Mouse (Mus musculus): ENCODE results near the gene Wdr91. TPM values are rescaled to one million over a fixed set of nuclear protein-coding genes. Genes with fewer than 3 reads are reported as not detected.

Wdr91 gene
- 10 to 100 TPM; 19.1 to 22.7 TPM for total RNA-seq (2021)

DNA sequence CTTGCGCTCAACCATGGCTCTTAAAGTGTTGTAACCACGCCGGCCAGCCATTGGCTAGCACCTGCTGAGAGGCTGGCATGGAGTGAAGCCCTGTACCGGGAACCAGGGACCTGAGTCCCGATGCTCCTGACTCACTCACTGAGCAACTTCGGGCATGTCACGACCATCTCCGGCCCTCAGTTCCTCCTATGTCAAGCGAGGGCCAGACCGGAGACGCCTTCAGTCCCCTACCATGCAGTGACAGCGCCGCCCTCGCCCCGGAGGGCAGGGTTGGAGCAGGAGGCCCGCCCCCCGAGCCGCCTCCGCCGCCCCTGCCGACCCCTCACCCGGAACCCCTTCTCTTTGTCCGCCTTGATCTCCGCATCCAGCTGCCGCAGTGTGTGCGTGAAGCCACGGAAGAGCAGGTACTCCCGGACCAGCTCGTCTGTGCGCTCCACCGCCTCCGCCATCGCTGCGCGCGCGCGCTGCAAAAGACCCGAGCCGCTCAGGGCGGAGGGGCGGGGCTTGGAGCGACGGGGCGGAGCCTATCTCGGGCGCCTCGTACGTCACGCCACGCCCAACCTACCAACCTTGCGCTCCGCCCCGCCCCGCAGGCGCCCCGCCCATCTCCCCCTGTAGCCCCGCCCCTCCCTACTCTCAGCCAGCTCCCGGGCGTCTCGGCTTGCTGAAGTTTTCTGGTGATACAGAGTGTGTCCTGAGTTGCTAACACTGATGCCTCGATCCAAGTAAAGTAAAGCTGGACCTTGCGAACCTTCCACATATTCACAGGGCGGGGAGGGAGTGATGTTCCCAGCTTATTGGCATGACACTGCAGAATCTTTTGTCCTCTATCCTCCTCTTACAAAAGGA, at the start of gene Wdr91:
Gene Wdr91, minus strand, starts transcription at position 506 of the 849 bp plus-strand sequence.
- DNase-seq: peak; percentile 97

DNA sequence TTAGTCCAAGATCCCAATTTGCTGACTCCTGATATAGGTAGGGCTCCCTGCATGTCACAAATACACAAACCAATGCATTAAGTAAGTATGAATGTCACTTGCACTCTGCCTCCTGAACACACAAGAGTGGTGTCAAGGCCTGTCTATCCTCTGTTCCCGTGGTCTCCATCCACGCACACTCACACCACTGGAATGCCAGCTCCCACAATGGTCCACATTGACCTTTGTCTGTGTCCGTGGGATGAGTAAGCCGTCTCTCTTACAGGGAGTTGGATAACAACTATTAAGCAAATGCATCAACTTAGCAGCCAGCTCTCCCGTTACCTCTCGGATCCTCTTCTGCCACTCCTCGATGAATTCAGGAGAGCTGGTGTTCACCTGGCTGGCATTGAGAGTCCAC, 48.5 kb upstream of the Wdr91 start:
- DNase-seq: no peak

DNA sequence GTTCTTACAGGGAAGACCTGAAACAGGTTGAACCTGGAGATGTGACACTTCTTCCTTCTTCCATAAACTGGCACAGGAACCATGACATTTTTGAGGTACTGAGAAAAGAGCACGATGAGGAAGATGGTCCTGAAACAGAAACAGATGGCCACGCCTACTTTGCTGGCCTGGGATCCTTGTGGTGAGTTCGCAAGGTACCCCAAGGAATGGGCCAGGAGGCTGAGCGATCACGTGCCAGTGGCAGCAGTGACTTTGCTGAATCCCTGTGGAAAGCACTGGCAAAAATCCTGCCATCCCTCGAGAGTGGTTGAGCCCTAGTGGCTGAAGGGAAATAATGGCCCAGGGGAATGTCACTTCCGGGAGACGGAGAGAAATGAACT, 45.2 kb upstream of the Wdr91 start:
- DNase-seq: no peak

GRCm38 (mm10) chr6:34954926-34955861, 44.5 kb upstream of the Wdr91 start:
- DNase-seq: peak; percentile 18

DNA sequence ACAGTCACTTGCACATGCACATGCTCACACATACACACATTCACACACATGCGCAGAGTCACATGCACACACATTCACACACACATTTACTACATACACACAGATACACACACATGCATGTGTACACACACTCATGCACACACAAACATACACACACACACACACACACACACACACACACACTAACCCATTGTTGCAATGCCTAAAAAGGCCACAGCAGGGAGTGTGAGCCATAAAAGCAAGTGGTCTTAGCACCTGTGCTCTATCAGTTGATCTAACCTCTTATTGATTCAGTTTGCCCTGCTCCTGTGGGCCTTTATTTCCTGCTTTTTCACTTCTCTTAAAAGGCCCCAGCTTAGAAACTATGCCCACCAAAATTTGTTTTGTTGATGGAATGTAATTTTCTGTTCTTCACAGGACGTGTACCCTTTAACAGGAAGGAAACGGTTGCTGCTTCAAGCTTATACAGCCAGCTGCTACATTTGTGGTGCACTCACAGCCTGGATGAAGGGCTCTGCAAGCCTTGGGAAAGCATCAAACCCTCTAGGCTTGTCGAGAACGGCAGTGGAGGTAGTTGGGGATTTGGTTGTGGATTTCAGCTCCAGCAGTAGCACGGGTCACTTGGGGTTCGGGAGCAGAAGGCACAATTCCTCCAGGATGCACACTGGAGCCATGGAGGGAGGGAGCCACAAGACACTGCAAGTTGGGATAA, 41.4 kb upstream of the Wdr91 start:
- no peak for DNase-seq

DNA sequence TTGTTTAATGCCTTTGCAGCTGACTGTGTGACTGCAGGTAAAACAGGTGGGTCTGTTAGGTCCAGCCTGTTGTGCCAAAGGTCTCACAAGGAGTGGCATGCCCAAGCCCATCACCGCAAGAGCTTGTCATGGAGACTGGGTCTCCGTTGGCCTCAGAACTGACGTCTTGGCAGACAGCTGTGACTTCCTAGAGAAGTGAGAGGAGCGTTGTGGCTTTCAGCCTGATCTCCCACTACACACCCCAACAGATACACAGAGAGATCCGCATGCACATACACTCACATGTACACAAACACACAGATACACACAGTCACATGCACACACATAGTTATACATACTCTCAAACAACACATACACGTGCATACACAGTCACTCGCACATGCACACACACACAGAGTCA, 40.8 kb upstream of the Wdr91 start:
- no peak for DNase-seq

- DNase-seq: no peak
Observed at GRCm38 (mm10) chr6:34948461-34948860, 37.8 kb upstream of the Wdr91 start.

DNA sequence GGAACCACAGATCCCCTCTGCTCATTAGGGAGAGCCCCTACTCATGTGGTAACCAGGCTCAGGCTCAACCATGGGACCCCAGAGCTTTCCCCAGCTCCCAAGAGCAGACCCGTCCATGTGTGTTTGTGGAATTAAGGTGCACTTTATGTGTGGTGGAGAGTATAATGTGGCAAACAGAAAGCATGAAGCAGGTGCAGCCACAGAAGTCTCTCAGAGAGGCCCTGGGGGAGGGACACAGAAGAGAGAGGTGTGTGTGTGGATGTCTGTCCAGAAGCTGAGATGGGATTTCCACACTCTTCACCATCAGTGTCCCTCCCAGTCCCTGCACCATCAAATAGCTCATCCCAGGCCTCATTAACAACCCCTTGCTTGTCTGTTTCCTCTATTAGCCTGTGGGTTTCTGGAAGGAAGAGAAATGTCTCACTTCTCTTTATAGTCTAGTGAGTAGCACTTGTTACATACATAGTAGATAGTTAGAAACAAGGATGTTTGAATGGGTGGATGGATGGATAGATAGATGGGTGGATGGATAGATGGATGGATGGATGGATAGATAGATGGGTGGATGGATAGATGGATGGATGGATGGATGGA, 35.9 kb upstream of the Wdr91 start:
- no peak for DNase-seq

DNA sequence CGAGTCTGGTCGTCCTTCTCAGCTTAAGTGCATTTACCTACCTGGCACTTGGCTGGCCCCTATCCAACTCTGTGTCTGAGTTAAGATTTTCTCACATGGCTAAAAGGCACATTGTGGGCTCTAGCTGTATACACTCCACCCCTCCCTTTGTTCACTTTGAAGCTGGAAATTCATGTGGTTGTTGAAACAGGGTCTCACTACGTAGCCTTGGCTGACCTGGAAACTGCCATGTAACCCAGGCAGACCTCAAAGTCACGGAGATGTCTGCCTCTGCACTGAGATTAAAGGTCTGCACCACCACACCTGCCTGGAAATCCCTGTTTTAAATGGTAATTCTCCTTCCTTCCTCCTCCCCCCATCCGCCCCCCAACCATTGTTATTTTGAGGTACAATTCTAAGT, 32.8 kb upstream of the Wdr91 start:
- no peak for DNase-seq

DNA sequence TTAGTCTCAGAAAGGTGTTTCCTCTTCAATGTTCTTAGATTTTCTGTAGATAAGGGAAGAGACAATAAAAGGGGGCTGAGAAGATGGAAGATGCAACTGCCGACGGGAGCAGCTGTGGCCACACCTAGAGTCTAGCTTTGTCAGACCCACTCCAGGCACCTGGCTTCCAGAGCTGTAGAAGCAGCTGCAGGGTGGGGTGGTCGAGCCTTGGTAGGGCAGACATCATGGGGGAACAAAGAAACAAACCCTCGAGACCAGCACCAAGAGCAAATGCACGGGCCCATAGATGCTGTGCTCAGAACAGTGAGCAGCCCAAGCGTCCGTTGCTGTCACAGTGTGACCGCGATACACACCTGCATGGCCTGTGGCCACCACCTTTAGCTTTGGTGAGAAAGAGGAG, 31.8 kb upstream of the Wdr91 start:
- no peak for DNase-seq

DNA sequence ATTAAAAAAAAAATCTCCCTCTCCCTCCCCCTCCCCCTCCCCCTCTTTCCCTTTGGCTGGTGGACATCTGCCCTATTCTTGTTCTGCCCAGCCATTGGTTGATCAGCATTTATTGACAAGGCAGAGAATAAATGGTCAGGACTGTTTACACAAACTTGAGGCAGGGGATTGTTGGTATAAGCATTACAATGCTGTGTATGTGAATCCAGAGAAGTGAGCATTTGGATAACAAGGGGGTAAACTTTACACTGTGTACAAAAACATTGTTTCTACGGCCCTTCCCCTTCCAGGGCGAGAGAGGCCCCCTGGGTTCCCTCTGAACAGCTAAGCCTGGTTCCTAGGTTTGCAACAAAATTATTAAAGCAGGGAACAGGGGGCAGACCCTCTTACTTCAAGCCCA, 30.8 kb upstream of the Wdr91 start:
- DNase-seq: no peak

GRCm38 (mm10) chr6:34939451-34939850, 28.8 kb upstream of the Wdr91 start:
- DNase-seq: no peak

GRCm38 (mm10) chr6:34938929-34939325, 28.3 kb upstream of the Wdr91 start:
- no peak for DNase-seq

DNA sequence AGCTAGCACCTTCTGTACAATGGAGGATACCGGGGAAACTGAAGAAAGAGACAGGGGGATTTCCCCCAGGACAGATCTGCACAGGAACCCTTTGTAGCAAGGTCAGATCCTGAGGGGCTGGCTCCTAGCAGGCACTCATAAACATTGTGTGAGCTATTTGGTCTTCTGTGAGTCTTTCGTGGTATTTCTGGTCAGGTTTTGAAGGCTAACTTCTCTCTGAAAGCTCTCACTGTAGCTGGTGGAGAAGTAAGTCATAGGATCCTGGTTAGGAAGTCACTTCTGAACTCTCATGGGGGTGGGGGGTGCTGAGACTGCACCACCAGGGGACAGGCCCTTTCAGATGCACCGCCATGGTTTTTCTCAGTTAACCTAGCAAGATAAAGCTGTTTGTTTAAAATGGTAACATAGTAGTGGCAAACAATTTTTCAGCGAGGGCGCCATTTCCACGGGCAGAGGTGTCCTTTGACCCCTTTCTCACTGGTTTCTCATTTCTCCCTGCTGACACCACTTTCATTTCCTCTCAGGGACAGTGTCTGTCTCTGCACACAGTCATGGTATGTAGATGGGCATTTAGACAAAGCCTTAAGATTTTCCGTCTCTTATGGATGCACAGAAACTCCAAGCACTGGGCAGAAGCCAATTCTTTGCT, 27.7 kb upstream of the Wdr91 start:
- DNase-seq: no peak

DNA sequence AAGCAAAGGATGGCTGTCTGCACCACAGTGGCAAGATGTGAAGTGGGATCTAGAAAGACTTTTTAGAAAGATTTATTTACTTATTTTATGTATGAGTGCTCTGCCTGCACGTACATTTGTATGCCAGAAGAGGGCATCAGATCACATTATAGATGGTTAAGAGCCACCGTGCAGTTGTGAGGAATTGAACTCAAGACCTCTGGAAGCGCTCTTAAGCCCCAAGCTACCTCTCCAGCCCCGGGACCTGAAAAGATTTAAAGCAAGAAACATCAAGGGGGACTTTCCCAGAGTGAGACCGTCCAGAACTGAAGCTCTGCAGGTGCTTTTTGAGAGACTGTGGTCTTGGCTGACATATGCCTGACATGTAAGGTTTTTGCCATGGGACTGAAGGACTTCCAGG, 26.1 kb upstream of the Wdr91 start:
- no peak for DNase-seq

DNA sequence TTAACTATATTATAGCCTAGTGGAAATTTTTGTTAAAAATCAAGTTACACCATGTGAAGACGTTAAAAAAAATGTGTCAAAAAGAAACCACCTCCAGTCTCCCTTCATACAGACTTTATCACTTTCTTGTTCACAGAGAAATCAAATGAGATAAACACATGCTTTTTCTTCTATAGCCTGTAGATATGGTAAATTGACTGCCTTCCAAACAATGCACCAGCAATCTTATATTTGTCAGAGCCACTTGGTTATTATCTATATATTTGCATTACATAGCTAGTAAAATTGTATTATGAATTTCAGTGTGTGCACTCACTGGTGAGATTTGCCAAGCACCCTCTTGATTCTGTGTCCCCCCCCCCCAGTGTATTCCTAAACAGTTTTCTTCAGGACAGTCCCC, 22.0 kb upstream of the Wdr91 start:
- DNase-seq: no peak

- DNase-seq: no peak
Observed at GRCm38 (mm10) chr6:34927594-34927993, 16.9 kb upstream of the Wdr91 start.

DNA sequence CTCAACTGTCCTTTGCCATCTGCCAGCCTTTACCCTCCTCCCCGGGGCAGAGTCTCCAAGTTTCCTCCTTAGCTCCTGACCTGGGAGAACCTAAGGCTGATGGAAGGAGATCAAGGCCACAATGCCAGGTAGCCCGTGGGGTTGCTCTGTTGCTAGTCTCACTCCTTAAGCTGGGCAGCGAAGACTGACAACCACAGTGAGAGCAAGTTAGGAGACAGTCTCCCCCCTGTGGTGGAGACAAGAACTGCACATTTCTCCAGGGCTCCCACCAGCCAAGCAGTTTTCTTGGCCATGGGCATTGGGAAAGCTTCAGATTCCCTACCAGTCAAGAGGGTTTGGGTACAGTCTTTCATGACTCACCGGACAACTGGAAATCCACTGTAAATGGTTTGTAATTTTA, 16.5 kb upstream of the Wdr91 start:
- peak; percentile 81 for DNase-seq

DNA sequence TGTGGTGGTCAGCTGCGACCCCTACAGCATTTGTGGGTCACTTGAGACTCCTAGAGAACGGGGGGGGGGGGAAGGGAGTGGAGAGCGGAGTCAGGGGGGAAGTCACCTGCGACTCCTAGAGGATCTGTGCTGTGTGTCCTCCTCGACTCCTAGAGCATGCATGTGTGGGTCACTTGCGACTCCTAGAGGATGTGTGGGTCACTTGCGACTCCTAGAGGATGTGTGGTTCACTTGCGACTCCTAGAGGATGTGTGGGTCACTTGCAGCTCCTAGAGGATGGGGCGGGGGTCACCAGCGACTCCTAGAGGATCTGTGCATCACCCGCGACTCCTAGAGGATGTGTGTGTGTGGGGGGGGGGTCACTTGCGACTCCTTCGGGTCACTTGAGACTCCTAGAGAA, 11.3 kb upstream of the Wdr91 start:
- peak; percentile 79 for DNase-seq

DNA sequence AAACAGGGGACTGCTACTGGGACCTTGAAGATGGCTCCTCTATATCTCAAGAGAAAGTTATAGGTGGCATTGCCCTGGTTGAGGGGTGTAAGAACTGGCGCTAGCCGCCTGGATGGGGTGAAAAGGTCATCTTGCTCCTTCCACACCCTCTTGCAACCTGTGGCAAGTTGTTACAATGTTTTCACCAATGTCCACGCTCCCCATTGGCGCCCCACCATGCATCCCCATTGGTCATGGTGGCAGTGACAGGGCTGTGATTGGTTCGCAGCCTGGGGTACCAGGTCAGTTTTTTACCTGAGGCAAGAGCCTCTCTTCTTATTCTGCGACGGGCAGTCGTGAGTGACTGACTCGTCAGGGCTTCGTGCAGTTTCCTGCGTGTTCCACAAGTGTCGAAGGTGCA, 10.0 kb upstream of the Wdr91 start:
- no peak for DNase-seq

DNA sequence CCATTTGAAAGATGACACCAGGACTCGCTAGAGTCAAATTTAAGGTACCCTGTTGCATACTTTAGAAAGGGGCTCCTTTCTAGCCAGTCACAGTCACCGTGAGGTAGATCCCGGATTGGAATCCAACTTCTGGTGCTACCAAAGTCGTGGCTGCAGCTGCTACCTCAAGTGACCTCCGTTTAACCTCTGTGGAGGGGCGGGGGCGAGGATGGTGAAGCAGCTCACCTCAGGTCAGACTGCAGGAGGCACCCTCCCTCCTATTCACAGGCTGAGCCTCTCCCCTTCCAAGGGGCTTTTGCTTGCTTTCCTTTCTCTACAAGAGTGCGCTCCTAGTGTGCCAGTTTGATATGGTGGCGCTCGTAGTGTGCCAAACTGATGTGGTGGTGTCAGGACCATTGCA, 9.3 kb upstream of the Wdr91 start, which contains the start of gene Stra8:
Gene Stra8, plus strand, starts transcription at position 208 of the 400 bp plus-strand sequence.
- no peak for DNase-seq

- no peak for DNase-seq
Observed at GRCm38 (mm10) chr6:34919146-34919545, 8.5 kb upstream of the Wdr91 start.

Measured in heart, postnatal 4 days (tissue).